Mouse (Mus musculus): Measurements from ENCODE around the gene Fcamr.

Fcamr gene

DNA sequence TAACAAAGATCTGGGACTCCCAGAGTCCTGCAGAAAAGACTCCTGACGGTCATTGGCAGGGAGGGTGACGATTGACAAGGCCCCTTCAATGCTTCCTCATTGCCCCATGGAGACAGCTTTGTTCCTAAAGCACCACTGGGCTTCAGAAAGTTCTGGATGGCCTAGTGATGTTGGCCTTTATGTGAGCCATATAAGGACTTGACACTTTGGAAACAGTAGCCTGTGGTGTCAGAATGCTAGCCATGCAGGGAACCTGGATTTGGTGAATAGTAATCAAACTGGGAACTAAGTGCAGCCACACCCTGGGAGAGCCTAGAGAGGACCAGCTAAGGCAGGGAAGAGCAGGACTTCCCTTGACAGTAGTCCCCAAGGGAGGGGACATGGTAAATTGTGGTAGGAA is 809 bp downstream of the Fcamr start:
- DNase-seq (ENCODE audit: low spot score in 2 of 2), result no peak

DNA sequence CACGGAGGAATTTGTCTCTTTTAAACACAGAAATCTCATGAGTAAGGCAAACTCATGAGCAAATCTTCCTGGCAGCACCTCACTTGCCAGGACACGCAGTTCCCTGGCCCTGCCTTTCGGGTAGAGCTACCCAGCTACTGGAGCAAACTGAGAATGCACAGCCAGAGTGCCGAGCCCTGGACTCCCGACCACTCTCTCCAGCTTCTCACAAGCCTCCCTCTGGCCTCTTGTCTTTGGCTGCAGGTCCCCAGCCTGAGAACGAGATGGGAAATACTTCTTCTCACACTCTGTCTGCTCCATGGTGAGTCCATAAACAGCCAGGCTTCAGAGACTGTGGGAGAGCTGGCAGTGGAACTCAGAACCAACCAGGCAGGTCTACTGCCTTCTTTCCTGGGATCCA is 2.3 kb downstream of the Fcamr start:
- no peak for DNase-seq (ENCODE audit: low spot score in 2 of 2)

DNA sequence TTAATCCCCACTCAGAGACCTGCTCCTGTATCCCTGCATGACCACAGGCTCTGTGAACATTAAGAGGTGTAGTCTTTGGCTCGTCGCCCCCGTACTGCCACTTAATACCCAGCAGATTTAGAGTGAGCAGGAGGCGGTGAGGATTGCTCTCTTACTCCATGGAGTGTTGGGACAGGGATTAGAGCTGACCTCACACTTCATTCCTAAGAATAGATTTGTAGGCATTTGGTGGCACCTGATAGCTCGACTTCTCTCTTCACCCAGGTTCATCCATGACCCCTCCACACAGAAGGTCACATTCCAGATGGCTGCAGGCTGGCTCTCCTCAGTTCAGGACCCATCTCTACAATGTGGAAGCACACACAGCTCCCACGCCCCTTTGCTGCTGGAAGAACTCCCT is 3.6 kb downstream of the Fcamr start:
- DNase-seq (ENCODE audit: low spot score in 2 of 2), result no peak

GRCm38 (mm10) chr1:130810906-130811305 is 10.2 kb downstream of the Fcamr start:
- DNase-seq (ENCODE audit: low spot score in 2 of 2), result no peak

- no peak for DNase-seq (ENCODE audit: low spot score in 2 of 2)
Measured at GRCm38 (mm10) chr1:130811316-130811715, 10.6 kb downstream of the Fcamr start.

- no peak for DNase-seq (ENCODE audit: low spot score in 2 of 2)
Measured at GRCm38 (mm10) chr1:130819737-130820136, 19.0 kb downstream of the Fcamr start.

GRCm38 (mm10) chr1:130820316-130821148 is 19.8 kb downstream of the Fcamr start:
- peak in 1 of 2 experiments; percentile 54 for DNase-seq (ENCODE audit: low spot score in 2 of 2)

DNA sequence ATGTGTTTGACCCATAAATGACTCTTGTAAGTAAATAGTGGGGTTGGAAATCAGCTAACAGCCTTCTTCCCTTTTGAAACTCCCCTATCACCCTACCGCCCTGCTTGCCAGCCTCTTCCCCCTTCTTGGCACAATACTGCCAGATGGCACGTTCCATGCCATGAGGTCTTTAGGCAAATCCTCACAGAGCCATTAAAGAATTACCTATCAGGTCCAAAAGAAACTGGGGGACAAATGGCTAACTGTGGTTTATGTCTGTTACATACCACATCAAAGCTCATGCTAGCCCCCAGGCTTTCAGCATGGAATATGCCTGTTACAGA is 20.4 kb downstream of the Fcamr start:
- DNase-seq (ENCODE audit: low spot score in 2 of 2), result no peak

GRCm38 (mm10) chr1:130821911-130822625 is 21.4 kb downstream of the Fcamr start:
- DNase-seq (ENCODE audit: low spot score in 2 of 2), result no peak

GRCm38 (mm10) chr1:130826448-130826847 is 25.7 kb downstream of the Fcamr start, which contains the start of gene Pigr:
TSS of gene Pigr (plus strand) at chr1:130826684.
- DNase-seq (ENCODE audit: low spot score in 2 of 2), result no peak

DNA sequence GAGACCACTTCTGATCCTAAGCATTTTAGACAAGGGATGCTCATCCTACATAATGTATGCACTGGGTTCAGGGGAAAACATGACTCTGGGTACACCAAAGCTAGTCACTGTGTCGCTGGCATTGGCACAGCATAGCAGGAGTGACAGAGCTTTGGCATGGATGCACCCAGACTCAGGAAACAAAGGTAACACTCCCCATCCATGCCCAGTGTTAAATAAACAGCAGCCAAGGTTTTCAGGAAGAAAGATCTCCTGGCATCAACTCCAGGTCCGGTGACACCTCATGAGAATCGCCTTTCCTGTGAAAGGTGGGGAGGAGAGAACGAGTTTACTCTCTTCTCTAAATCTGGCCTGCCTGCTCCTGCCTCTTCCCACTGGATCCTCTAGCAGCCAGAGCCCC is 28.0 kb downstream of the Fcamr start:
- DNase-seq (ENCODE audit: low spot score in 2 of 2), result no peak

DNA sequence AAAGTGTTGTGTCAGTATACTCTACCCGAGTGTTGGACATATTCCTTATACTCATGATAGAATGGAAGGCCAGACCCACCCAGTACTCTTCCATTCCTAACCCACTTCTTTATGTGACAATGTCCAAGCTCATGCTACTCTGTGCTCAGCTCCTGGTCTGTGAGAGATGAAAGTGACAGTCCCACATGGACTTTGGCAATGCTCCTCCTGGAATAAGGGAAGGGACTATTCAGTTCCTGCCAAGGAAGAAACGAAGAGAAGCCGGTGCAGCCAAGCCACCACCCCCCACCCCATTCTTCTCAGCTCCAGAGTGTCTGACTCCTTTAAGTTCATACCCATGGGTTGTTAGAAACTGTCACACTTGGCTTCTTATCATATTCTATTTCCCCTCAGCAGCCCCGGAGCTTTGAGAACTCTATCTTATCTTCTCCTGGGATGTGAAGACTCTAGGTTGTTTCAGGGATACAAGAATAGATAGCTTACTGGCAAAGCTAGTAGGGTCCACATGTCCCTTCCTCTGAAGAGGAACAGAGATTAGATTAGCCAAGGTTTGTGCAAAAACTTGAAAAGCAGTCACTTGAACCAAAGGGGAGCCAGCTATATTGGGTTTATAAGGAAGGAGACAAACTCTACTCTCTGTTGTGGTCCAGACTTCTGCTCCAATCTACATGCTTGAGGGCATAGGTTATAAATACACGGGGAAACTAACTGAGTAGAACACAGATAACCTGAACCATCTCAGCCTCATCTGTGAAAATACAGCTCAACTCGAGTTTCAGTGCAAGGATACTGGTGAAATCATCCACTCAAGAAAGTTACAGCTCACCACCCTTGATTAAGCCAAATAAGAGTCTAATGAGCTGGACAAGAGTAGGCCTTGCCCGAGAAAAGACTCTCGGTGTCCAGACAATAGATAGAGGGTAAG is 29.5 kb downstream of the Fcamr start:
- DNase-seq (ENCODE audit: low spot score in 2 of 2), result no peak

GRCm38 (mm10) chr1:130832230-130833149 is 31.8 kb downstream of the Fcamr start:
- no peak for DNase-seq (ENCODE audit: low spot score in 2 of 2)

- DNase-seq (ENCODE audit: low spot score in 2 of 2), result no peak
Measured at GRCm38 (mm10) chr1:130835161-130835936, 34.6 kb downstream of the Fcamr start.

GRCm38 (mm10) chr1:130838288-130838687 is 37.6 kb downstream of the Fcamr start:
- peak in 1 of 2 experiments; percentile 76 for DNase-seq (ENCODE audit: low spot score in 2 of 2)

DNA sequence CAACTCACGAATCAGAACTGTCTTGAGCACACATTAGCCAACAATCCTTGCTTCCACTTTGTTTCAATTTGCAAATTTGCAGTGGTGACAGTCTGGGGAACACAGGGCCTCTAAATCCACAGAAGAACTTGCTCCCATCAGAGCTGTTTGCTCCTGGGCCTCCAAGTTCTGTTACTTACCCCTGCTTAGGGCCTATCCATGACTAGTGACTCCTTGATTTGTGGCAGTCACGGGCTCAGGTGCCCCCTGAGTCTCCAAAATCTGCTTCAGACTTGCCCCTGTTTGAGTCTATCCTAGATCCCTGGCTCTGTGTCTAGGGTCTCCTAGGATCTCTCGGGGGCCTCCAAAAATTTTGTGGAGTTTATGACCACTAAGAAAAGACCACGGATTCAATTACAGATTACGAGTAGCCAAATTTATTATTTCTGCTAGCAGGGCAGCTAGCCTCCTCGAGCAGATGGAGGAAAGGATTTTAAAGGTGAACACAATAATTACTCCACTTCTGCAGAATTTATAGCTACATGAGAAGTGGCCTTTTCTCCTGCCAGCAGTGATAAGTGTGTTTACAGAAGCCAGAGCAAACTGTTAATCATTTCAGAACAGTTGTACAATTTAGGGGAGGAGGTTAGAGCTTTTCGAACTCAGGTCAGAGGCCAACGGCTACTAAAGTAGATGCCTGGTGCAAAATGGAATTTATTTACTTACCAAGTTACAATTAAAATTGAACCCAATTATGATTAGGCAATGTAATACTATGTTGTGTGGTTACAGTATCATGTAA is 40.1 kb downstream of the Fcamr start:
- DNase-seq (ENCODE audit: low spot score in 2 of 2), result no peak

DNA sequence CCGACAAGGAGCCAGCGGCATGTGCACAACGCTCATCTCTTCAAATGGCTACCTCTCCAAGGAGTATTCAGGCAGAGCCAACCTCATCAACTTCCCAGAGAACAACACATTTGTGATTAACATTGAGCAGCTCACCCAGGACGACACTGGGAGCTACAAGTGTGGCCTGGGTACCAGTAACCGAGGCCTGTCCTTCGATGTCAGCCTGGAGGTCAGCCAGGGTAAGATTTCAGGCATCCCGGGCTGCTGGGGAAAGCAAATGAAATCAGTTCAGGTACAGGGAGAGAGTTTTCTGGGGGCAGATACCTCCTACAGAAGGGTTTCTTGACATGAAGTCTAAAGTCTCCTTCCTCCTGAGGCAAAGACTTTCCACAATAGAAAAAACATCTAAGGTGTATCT is 40.9 kb downstream of the Fcamr start:
- no peak for DNase-seq (ENCODE audit: low spot score in 2 of 2)

- DNase-seq (ENCODE audit: low spot score in 2 of 2), result no peak
Measured at GRCm38 (mm10) chr1:130844516-130844915, 43.8 kb downstream of the Fcamr start.

GRCm38 (mm10) chr1:130849530-130850214 is 49.0 kb downstream of the Fcamr start:
- no peak for DNase-seq (ENCODE audit: low spot score in 2 of 2)

Data from natural killer cell, adult 2 months (primary cell).